Mouse (Mus musculus) embryo, embryonic 9.5 days (tissue): ENCODE data around the gene Gabra4.
A peak's percentile ranks its signal among the peaks of the same experiment; 100 is the strongest.
"Not testable (repeated sequence)": the region's sequence is repeated elsewhere in the genome, so short reads cannot be mapped to it uniquely, and the experiment has no call there.

ENCODE experiments used
- DNase-seq: peaks from one replicate; pipeline ENCODE4 v3.0.0-alpha.2; 2017; ENCODE audit errors: extremely low spot score

Gene Gabra4

DNA sequence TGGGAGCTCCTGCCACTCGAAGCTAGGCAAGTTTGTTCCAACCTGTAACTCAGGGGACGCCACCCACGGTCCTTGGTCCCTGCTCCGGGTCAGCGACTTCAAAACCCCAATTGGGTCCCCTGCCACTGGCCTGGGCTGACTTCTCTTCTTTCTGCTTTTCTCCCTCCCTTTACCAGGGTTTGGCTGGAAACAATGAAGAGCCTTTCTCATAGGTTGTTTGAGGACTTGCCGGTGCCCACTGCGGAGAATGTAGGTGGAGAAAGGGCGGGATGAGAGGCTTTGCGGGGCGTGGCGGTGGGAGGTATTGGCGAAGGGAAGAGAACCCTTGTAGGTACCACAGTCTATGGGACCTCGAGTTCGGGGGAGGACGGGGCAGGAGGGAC lies at the start of gene Gabra4:
Gene Gabra4 (minus strand): TSS at position 194 of the 383 bp plus-strand sequence.
- no peak for DNase-seq

DNA sequence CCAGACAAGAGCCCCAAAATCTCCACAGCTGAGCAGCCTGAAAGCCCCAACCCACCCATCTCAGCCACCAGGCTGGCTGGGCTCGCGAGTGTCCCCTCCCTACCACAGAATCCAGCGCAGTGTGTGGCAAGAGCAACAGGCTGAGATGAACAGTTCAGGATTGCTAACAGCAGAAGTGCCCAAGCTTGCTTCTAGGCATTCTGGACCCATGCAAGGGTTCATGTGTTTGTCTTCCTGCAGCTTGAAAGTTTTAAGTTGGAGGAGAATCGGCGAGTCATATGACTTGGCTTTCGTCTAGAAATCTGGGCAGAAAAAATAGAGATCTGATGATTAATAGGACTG lies 43.1 kb upstream of the Gabra4 start:
- no peak for DNase-seq

DNA sequence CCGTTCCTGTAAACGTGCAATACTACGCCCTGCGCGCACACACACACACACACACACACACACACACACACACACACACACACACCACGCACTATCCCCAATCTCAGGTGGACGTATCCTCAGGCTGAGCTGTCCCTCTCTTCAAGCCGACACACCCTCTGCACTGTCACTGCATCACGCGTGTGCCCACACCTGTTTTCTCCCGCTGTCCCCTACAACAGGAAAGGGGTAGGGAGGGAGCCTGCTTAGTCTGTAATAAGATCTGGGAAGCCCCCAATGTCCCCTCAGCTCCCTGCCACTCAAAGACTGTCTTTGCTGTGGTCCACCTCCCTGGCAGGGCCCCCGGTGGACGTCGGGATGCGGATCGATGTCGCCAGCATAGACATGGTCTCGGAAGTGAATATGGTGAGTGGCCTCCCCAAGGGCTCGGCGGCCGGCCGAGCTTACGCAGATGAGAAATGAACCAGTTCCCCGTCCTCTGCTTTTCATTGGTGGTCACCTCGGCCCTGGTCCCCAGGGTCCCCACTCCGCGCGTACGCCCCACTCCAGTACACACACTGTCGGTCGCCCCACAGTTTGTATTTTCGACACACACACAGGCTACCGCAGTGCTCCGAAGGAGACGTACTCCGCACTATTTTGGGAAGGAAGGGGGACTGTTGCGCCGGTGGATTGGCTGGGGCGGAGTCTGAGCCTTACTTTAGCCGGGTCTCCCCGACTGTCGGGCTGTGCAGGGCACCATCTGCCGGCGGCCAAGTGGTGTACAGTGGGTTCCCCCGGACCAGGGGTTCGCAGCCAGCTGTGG lies 42.6 kb upstream of the Gabra4 start:
- peak; percentile 76 for DNase-seq

DNA sequence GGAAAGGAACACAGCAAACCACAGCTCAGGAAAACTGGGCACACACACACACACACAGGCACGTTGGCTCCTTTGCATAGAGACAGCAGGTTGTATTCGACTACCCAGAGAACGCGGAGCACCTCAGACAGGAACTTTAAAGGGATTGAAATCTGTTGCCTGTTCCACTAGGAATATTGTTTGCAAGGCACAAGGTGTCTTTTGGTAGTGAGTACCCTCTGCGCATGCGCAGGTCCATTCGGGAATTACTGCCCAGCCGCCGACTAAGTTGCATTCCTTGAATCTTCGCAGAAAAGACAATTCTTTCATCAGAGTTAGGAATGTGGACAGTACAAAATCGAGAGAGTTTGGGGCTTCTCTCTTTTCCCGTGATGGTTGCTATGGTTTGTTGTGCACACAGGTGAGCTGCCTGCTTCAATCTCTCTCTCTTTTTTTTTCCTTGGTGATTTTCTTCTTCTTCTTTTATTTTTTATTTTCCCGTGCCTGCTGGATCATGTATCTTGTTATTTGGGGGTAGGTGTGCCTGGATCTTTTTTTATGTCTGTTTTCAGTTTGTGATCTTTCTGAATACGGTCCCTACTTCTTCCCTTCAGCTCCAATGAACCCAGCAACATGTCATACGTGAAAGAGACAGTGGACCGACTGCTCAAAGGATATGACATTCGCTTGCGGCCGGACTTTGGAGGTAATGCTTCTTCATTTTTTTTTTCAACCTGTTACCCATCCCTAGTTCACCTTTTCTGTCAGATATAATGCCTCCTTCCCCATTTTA lies 41.8 kb upstream of the Gabra4 start:
- DNase-seq = peak; percentile 49

- DNase-seq = no peak
Observed at GRCm38 (mm10) chr5:71665593-71665992, 7.5 kb upstream of the Gabra4 start.

GRCm38 (mm10) chr5:71657482-71658114 lies 510 bp downstream of the Gabra4 start, which contains the start of gene Gabrb1:
TSS of gene Gabrb1 (plus strand) at chr5:71658113.
- DNase-seq = peak; percentile 54

DNA sequence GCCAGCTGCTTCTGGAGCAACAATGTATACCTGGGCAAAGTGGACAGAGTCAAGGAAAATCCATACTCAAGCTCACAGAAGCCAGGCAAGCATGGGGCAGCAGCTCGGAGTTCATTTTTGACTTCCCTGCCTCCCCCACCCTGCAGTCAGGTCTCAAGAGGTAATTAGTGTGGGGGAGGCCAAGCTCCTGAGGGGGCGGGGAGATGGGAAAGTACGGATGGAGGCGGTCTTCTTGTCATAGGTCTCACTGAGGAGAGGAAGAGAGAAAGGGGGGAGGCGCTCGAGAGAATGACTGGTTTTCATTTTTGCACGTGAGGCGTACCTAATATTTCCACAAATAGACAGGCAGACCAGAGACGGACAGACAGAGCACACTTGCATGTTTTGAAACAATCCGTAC lies 1.3 kb downstream of the Gabra4 start:
- no peak for DNase-seq

- no peak for DNase-seq
Observed at GRCm38 (mm10) chr5:71654056-71654455, 4.1 kb downstream of the Gabra4 start.

GRCm38 (mm10) chr5:71648108-71648507 lies 10.0 kb downstream of the Gabra4 start:
- DNase-seq = no peak

DNA sequence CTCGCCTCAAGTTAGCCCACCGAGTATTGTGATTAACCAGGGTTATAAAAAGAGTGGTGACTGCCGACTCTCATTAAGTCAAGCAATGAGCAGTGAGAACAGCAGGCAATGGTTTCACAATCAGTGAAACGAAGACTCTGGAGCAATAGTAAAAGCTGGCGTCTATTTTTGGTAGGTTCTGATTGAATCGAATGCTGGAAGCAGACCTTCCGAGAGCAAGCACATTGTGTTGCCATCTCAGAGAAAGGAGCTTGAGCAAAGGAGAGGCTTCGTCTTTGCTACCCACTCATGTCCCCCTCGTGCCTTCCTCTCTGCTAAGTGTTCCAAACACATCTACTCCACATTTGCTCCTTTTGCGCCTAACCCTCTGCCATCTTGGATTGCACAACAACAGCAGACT lies 18.3 kb downstream of the Gabra4 start:
- DNase-seq = no peak

GRCm38 (mm10) chr5:71627820-71628219 lies 30.3 kb downstream of the Gabra4 start:
- DNase-seq = no peak

GRCm38 (mm10) chr5:71616734-71617133 lies 41.4 kb downstream of the Gabra4 start:
- DNase-seq = no peak

GRCm38 (mm10) chr5:71614311-71614710 lies 43.8 kb downstream of the Gabra4 start:
- DNase-seq = no peak

GRCm38 (mm10) chr5:71608735-71609134 lies 49.4 kb downstream of the Gabra4 start:
- no peak for DNase-seq

GRCm38 (mm10) chr5:71606907-71607306 lies 51.2 kb downstream of the Gabra4 start:
- DNase-seq = no peak

DNA sequence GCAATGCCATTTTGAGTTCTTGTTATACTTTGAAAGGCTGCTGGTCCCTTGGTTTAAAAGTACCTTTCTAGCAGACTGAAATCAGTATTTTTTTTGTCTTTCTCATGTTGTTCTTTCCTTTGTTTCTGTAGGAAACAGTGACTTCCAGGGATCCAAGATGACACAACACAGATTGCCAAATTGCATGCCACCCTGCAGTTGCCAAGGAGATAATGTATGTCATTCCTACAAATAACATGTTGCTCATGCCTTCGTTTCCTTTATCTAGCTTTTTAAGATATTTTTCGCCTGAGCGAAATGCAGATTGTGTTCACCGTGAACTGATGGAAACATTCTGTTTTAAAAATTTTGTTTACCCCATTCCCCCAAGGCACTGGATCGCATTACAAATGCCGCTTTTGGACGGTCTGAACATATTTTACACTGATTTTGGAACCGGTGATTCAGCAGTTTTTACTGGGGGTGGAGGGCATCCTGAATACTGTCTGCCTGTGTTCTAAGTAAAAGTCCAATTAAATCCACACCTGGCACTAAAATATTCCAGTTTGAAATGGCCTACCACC lies 53.9 kb downstream of the Gabra4 start:
- no peak for DNase-seq

GRCm38 (mm10) chr5:71595321-71595720 lies 62.8 kb downstream of the Gabra4 start:
- DNase-seq = no peak

GRCm38 (mm10) chr5:71593745-71594255 lies 64.3 kb downstream of the Gabra4 start:
- DNase-seq = no peak

DNA sequence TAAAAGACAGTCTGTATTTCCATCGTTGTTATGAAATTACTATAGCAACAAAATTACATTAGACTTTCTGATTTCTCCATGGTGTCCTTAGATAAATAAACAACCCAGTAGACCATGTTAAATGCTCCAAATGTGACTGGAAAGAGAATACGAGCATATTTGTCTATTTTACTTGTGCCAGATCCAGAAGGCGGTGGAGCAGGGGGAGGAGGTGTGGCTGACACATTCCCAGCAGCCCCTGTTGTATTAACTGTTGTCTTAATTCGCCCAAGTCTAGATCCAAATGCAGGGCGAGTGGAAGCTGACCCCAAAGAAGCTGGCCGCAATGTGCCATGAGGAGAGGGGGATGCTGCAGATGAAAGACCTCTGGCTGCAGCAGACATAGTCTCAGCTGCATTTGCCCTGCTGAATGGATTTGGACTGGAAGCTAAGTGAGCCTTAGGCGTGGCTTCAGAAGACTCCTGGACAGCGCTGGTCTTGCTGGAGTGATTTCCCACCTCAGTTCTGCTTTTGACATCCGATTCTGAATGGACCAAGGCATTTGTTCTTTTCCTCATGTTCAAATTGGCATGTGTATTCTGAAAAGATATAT lies 86.4 kb downstream of the Gabra4 start:
- no peak for DNase-seq

DNA sequence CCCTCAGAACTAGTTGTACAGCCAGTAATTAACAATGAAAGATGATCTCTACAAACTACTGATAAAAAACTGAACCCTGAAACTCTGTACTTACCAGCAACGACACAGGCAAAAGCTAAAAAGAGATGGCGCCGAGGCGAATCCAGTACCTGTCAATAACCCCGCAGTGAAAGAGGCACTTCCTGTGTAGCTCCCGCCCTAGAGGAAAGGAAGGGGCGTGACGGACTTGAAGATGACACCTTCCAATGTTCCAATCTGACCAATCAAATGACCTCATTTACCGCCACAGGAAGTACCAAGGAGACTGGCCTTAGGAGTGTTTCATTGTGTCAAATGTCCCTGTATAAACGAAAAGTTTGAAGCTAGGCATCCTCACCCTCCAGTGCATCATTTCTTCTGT lies 110.0 kb downstream of the Gabra4 start, which contains the start of gene Cox7b2:
Gene Cox7b2 (minus strand): TSS at position 127 of the 400 bp plus-strand sequence.
- DNase-seq = no peak

DNA sequence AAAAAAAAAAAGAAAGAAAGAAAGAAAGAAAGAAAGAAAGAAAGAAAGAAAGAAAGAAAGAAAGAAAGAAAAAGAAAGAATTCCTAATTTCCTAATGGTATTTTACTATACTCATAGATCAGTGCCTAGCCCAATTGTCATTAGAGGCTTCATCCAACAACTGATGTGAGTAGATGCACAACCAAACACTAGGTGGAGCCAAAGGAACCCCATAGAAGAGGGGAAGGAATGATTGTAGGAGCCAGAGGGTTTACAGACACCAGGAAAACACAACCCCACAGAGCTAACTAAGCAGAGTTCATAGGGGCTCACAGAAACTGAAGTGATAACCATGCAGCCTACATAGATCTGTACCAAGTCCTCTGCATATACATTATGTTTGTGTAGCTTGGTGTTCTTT lies 112.6 kb downstream of the Gabra4 start:
- no peak for DNase-seq

DNA sequence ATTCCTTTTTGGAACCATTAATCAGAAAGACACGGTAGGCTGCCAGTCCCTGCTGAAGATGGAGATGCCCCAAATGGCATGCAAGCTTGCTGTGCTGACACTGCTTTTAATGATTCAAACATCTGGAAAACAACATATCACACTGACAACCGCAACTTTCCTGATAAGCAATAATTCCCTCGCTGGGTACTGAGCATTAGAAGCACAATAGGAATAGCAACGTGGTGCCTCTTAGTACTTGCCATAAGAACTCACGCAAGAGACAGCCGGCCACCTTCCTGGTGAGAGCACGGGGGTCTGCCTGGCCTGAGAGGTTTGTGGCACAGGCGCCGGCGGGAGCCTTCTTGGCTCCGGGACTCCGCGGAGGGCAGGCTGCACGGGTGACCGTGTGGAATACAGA lies 132.6 kb downstream of the Gabra4 start:
- DNase-seq = not testable (repeated sequence)
